Mouse (Mus musculus) midbrain, embryonic 16.5 days (tissue): ENCODE results near the gene Ndufs3. TPM values are rescaled to one million over a fixed set of nuclear protein-coding genes. Genes with fewer than 3 reads are reported as not detected.

ENCODE experiments used
- ATAC-seq: fragments of 200-750 bp; cut with Nextera tagmentation; 2 replicates; pipeline ENCODE4 v1.8.0; 2017; ENCODE audit warnings: moderate TSS enrichment
- H3K27ac ChIP-seq: fragments of 300-500 bp; sonication (generic); 2 replicates; pipeline ENCODE4 v1.5.1; 2014; ENCODE audit warnings: mild to moderate bottlenecking, low read length, mixed read lengths
- H3K27me3 ChIP-seq: fragments of 300-500 bp; sonication (generic); 2 replicates; pipeline ENCODE4 v1.6.1; 2014; ENCODE audit warnings: low read depth, low read length, mixed read lengths; ENCODE audit not compliant: control insufficient read depth, insufficient read depth
- H3K36me3 ChIP-seq: fragments of 300-500 bp; sonication (generic); 2 replicates; pipeline ENCODE4 v1.6.1; 2014; ENCODE audit warnings: mild to moderate bottlenecking, low read length, moderate library complexity, mixed read lengths; ENCODE audit not compliant: control insufficient read depth, insufficient read depth
- H3K4me1 ChIP-seq: fragments of 300-500 bp; sonication (generic); 2 replicates; pipeline ENCODE4 v1.6.1; 2014; ENCODE audit warnings: mild to moderate bottlenecking, low read length, mixed read lengths; ENCODE audit not compliant: control insufficient read depth, insufficient read depth
- H3K4me2 ChIP-seq: fragments of 300-500 bp; sonication (generic); 2 replicates; pipeline ENCODE4 v1.6.1; 2014; ENCODE audit warnings: mild to moderate bottlenecking, low read length, mixed read lengths
- H3K4me3 ChIP-seq: fragments of 300-500 bp; sonication (generic); 2 replicates; pipeline ENCODE4 v1.5.1; 2014; ENCODE audit warnings: low read depth, mild to moderate bottlenecking, low read length, moderate library complexity, mixed read lengths
- H3K9ac ChIP-seq: fragments of 300-500 bp; sonication (generic); 2 replicates; pipeline ENCODE4 v1.6.1; 2014; ENCODE audit warnings: low read depth, low read length, mixed read lengths
- H3K9me3 ChIP-seq: fragments of 300-500 bp; sonication (generic); replicated peaks from 2 replicates; pipeline ENCODE4 v1.6.1; 2014; ENCODE audit warnings: mild to moderate bottlenecking, low read length, mixed read lengths; ENCODE audit not compliant: control insufficient read depth, poor library complexity, severe bottlenecking
- WGBS: fragments of 180-500 bp; shearing (Covaris S2); extraction: QIAGEN DNeasy Blood & Tissue Kit; methylation state at CpG from one replicate; pipeline ENCODE4 v1.1.7; 2014; 5-methylcytosine and 5-hydroxymethylcytosine counted together
- polyA plus RNA-seq: library from polyadenylated mRNA; unstranded; fragments of >200 nt; fragmentation: Nextera tagmentation; extraction: Ambion mirVana; gene quantifications from 2 replicates; pipeline ENCODE4 v1.2.1, GENCODE M21; 2015

The Ndufs3 gene
- polyA plus RNA-seq, 1 experiment from 2014 or later, result 208 TPM

- Histone ChIP-seq H3K4me1 (peaks cover 36% of the 10 kb centered on the region), H3K27me3 (no peaks in the 10 kb centered on the region; the same call in 1 of the 2 replicates), H3K4me3 (peak overlapping the region; percentile 59), H3K36me3 (no peaks in the 10 kb centered on the region), H3K4me2 (peak overlapping the region; percentile 85), H3K9me3 (no peaks in the 10 kb centered on the region), H3K9ac (peak overlapping the region; percentile 81), H3K27ac (peak overlapping the region; percentile 94)
- 74% methylated on average over 5 of the region's 5 CpGs for WGBS
- ATAC-seq, result no peak
Observed at GRCm38 (mm10) chr2:90887627-90888026, 17.0 kb downstream of the Ndufs3 start.

- WGBS, result 14% methylated on average over 6 of the region's 6 CpGs
- H3K4me1 ChIP-seq, result peaks cover 38% of the 10 kb centered on the region
- no peak for ATAC-seq
- H3K36me3 ChIP-seq, result no peaks in the 10 kb centered on the region; the same call in 1 of the 2 replicates
- H3K4me2 ChIP-seq, result peak overlapping the region; percentile 85
- H3K27ac ChIP-seq, result peak overlapping the region; percentile 94
- no peaks in the 10 kb centered on the region; the same call in 1 of the 2 replicates for H3K27me3 ChIP-seq
- H3K9me3 ChIP-seq, result no peaks in the 10 kb centered on the region
- peak overlapping the region; percentile 81 for H3K9ac ChIP-seq
- peak overlapping the region; percentile 59 for H3K4me3 ChIP-seq
Observed at GRCm38 (mm10) chr2:90886436-90886835, 18.2 kb downstream of the Ndufs3 start.

- peak; percentile 83 for ATAC-seq
- under 1% methylated on average over 45 of the region's 45 CpGs for WGBS
- Histone ChIP-seq H3K4me1 (peaks cover 43% of the 10 kb centered on the region), H3K27me3 (no peaks in the 10 kb centered on the region; the same call in 1 of the 2 replicates), H3K9ac (peak within 1 kb of the TSS; percentile 81), H3K9me3 (no peaks in the 10 kb centered on the region), H3K36me3 (no peaks in the 10 kb centered on the region; the same call in 1 of the 2 replicates), H3K4me2 (peak within 1 kb of the TSS; percentile 85), H3K27ac (peak within 1 kb of the TSS; percentile 94), H3K4me3 (peak within 1 kb of the TSS; percentile 59)
Observed at GRCm38 (mm10) chr2:90885218-90886041, 19.2 kb downstream of the Ndufs3 start, which contains the start of gene C1qtnf4. TSS of gene C1qtnf4 (plus strand) at chr2:90885860.

GRCm38 (mm10) chr2:90881824-90882223, 22.8 kb downstream of the Ndufs3 start:
- no peaks in the 10 kb centered on the region for H3K9me3 ChIP-seq
- peaks cover 27% of the 10 kb centered on the region for H3K4me1 ChIP-seq
- no peaks in the 10 kb centered on the region; the same call in 1 of the 2 replicates for H3K36me3 ChIP-seq
- H3K9ac ChIP-seq, result no peak overlapping the region
- ATAC-seq, result no peak
- H3K27me3 ChIP-seq, result no peaks in the 10 kb centered on the region
- no peak overlapping the region for H3K27ac ChIP-seq
- WGBS, result 96% methylated on average over 2 of the region's 2 CpGs
- H3K4me2 ChIP-seq, result no peak overlapping the region
- H3K4me3 ChIP-seq, result no peak overlapping the region

GRCm38 (mm10) chr2:90880144-90880785, 24.4 kb downstream of the Ndufs3 start:
- H3K4me2 ChIP-seq, result no peak overlapping the region

GRCm38 (mm10) chr2:90879419-90879818, 25.2 kb downstream of the Ndufs3 start:
- no peak for ATAC-seq
- Histone ChIP-seq H3K4me3 (no peak overlapping the region), H3K27ac (no peak overlapping the region), H3K4me2 (no peak overlapping the region), H3K9me3 (no peaks in the 10 kb centered on the region), H3K4me1 (peaks cover 23% of the 10 kb centered on the region), H3K27me3 (no peaks in the 10 kb centered on the region), H3K36me3 (no peaks in the 10 kb centered on the region; the same call in 1 of the 2 replicates), H3K9ac (no peak overlapping the region)

More at GRCm38 (mm10) chr2:90880144-90880785, 24.4 kb downstream of the Ndufs3 start:
- H3K9ac ChIP-seq, result no peak overlapping the region
- ATAC-seq, result no peak
- no peaks in the 10 kb centered on the region; the same call in 1 of the 2 replicates for H3K36me3 ChIP-seq
- peak overlapping the region; percentile 36; the same call in 1 of the 2 replicates for H3K27ac ChIP-seq
- WGBS, result 8% methylated on average over 6 of the region's 6 CpGs
- no peaks in the 10 kb centered on the region for H3K9me3 ChIP-seq
- H3K27me3 ChIP-seq, result no peaks in the 10 kb centered on the region
- peaks cover 27% of the 10 kb centered on the region for H3K4me1 ChIP-seq
- no peak overlapping the region for H3K4me3 ChIP-seq

- H3K4me3 ChIP-seq, result no peak overlapping the region
- ATAC-seq, result no peak
- H3K27me3 ChIP-seq, result no peaks in the 10 kb centered on the region
- no peaks in the 10 kb centered on the region; the same call in 1 of the 2 replicates for H3K36me3 ChIP-seq
- peaks cover 20% of the 10 kb centered on the region for H3K4me1 ChIP-seq
- H3K9ac ChIP-seq, result no peak overlapping the region
- no peaks in the 10 kb centered on the region for H3K9me3 ChIP-seq
- no peak overlapping the region for H3K4me2 ChIP-seq
- H3K27ac ChIP-seq, result no peak overlapping the region
- 68% methylated on average over 4 of the region's 5 CpGs for WGBS
Observed at GRCm38 (mm10) chr2:90877584-90878259, 26.9 kb downstream of the Ndufs3 start.

GRCm38 (mm10) chr2:90875239-90875638, 29.4 kb downstream of the Ndufs3 start:
- H3K4me1 ChIP-seq, result peaks cover 7% of the 10 kb centered on the region
- no peak for ATAC-seq

More at GRCm38 (mm10) chr2:90875239-90875638, 29.4 kb downstream of the Ndufs3 start:
- H3K4me3 ChIP-seq, result no peak overlapping the region
- H3K4me2 ChIP-seq, result no peak overlapping the region
- H3K9ac ChIP-seq, result no peak overlapping the region
- no peak overlapping the region for H3K27ac ChIP-seq
- H3K36me3 ChIP-seq, result no peaks in the 10 kb centered on the region
- 70% methylated on average over 2 of the region's 2 CpGs for WGBS
- no peaks in the 10 kb centered on the region for H3K9me3 ChIP-seq
- H3K27me3 ChIP-seq, result no peaks in the 10 kb centered on the region
